Mouse (Mus musculus) forebrain, embryonic 15.5 days (tissue): ENCODE data around the gene Arhgap42. TPM values are rescaled to one million over a fixed set of nuclear protein-coding genes. Genes with fewer than 3 reads are reported as not detected.

ENCODE experiments used
- ATAC-seq: fragments of 200-750 bp; cut with Nextera tagmentation; replicated peaks from 2 replicates; pipeline ENCODE4 v1.8.0; 2017; ENCODE audit warnings: mild to moderate bottlenecking, moderate TSS enrichment, moderate library complexity
- H3K27ac ChIP-seq: fragments of 300-500 bp; sonication (generic); replicated peaks from 2 replicates; pipeline ENCODE4 v1.5.1; 2015; ENCODE audit warnings: mild to moderate bottlenecking, inconsistent platforms
- H3K27me3 ChIP-seq: fragments of 300-500 bp; sonication (generic); 2 replicates; pipeline ENCODE4 v1.6.1; 2015; ENCODE audit warnings: inconsistent platforms
- H3K36me3 ChIP-seq: fragments of 300-500 bp; sonication (generic); 2 replicates; pipeline ENCODE4 v1.6.1; 2015; ENCODE audit warnings: mild to moderate bottlenecking, inconsistent platforms
- H3K4me1 ChIP-seq: fragments of 300-500 bp; sonication (generic); 2 replicates; pipeline ENCODE4 v1.6.1; 2015; ENCODE audit warnings: inconsistent platforms
- H3K4me2 ChIP-seq: fragments of 300-500 bp; sonication (generic); replicated peaks from 2 replicates; pipeline ENCODE4 v1.6.1; 2015; ENCODE audit warnings: mild to moderate bottlenecking, inconsistent platforms
- H3K4me3 ChIP-seq: fragments of 300-500 bp; sonication (generic); 2 replicates; pipeline ENCODE4 v1.5.1; 2015; ENCODE audit warnings: mild to moderate bottlenecking, inconsistent platforms
- H3K9ac ChIP-seq: fragments of 300-500 bp; sonication (generic); replicated peaks from 2 replicates; pipeline ENCODE4 v1.6.1; 2015; ENCODE audit warnings: mild to moderate bottlenecking, inconsistent platforms
- H3K9me3 ChIP-seq: fragments of 300-500 bp; sonication (generic); 2 replicates; pipeline ENCODE4 v1.6.1; 2016; ENCODE audit warnings: inconsistent platforms
- WGBS: fragments of 180-500 bp; shearing (Covaris S2); methylation state at CpG from one replicate; pipeline ENCODE4 v1.1.7; 2015; ENCODE audit warnings: mixed read lengths; 5-methylcytosine and 5-hydroxymethylcytosine counted together
- polyA plus RNA-seq: library from polyadenylated mRNA; unstranded; fragments of >200 nt; fragmentation: Nextera tagmentation; extraction: Ambion mirVana; gene quantifications from 2 replicates; pipeline ENCODE4 v1.2.1, GENCODE M21; 2015

Arhgap42 gene
- 22.5 and 22.7 TPM in 2 replicates for polyA plus RNA-seq

DNA sequence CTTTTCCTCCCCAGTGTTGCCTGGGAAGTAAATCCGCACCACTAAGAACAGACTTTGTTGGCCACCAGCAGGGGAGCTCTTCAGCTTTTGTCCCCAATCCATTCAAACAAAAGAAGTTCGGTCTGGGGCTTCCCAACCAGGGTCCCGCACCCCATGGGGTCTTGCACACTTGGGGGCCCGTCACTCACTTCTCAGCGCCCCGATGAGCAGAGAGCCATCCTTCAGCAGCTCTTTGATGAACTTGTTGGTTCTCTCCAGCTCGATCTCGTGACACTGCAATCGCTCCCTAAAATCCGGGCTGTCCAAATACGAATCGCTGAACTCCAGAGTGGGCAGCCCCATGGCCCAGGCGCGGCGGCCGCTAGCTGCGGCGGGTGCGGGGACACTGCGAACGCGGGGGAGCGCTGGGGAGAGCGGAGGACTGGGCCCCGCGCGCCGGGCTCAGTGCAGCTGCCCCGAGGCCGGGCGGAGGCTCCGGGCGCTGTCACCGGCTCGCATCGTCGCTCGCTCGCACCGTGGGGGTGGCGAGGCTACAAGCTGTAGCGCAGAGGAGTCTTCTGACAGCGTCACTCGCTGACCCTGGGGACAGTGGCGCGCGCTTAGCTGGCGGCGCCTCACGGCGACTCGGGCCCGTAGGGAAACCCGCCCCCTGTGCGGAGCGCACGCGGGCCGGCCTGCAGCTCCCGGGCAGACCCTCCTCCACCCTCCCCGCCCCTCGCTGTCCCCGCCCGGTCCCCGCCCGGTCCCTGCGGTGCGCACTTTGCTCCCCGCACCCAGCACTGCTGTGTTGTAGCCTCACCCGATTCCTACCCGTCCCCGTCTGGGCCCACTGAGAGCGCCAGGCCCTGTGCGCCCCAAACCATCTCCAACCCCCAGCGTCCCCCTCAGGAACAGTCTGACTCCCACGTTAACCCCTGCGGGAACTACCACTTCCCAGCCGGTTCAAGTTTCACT lies at the start of gene Arhgap42:
Gene Arhgap42, minus strand, starts transcription at position 664 of the 954 bp plus-strand sequence.
- Histone ChIP-seq H3K4me1 (peaks cover 17% of the 10 kb centered on the region), H3K4me3 (peak within 1 kb of the TSS; percentile 58), H3K27me3 (no peaks in the 10 kb centered on the region), H3K9ac (peak within 1 kb of the TSS; percentile 82), H3K4me2 (peak within 1 kb of the TSS; percentile 56), H3K27ac (peak within 1 kb of the TSS; percentile 79), H3K9me3 (no peaks in the 10 kb centered on the region), H3K36me3 (no peaks in the 10 kb centered on the region)
- peak; percentile 94 for ATAC-seq
- WGBS: under 1% methylated on average over 78 of the region's 78 CpGs

- no peaks in the 10 kb centered on the region for H3K36me3 ChIP-seq
- H3K27me3 ChIP-seq: no peaks in the 10 kb centered on the region
- H3K4me3 ChIP-seq: no peak overlapping the region
- no peak for ATAC-seq
- no peaks in the 10 kb centered on the region for H3K4me1 ChIP-seq
- no peak overlapping the region for H3K27ac ChIP-seq
- no peaks in the 10 kb centered on the region for H3K9me3 ChIP-seq
- 87% methylated on average over 2 of the region's 2 CpGs for WGBS
- H3K9ac ChIP-seq: no peak overlapping the region
- no peak overlapping the region for H3K4me2 ChIP-seq
These were observed 49.2 kb upstream of the Arhgap42 start for GRCm38 (mm10) chr9:9288140-9288539.

DNA sequence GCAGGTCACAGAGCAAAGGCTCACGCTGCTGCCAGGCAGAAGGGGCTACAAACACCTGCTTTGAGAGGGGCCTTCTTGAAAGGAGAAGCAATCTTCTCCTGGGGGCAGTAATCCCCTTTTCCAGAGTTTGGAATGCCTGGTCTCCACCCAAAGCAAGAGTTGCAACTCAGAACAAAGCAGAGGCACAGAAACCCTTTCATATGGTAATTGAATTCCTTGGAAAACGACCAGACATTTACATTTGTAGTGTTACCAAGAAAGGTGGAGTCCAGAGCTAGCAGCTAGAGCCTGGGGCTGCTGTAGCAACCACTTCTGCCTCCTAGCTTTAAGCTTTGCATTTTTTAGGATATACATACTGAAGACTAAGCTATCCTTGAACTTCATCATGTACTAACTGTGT lies 30.4 kb upstream of the Arhgap42 start:
- no peak overlapping the region for H3K9ac ChIP-seq
- H3K27me3 ChIP-seq: no peaks in the 10 kb centered on the region
- H3K4me3 ChIP-seq: no peak overlapping the region
- H3K4me1 ChIP-seq: peaks cover 7% of the 10 kb centered on the region; the same call in 1 of the 2 replicates
- 2% methylated on average over 2 of the region's 2 CpGs for WGBS
- H3K27ac ChIP-seq: no peak overlapping the region
- H3K4me2 ChIP-seq: no peak overlapping the region
- H3K36me3 ChIP-seq: no peaks in the 10 kb centered on the region
- no peaks in the 10 kb centered on the region for H3K9me3 ChIP-seq
- ATAC-seq: peak; percentile 66; the same call in 1 of the 2 replicates

DNA sequence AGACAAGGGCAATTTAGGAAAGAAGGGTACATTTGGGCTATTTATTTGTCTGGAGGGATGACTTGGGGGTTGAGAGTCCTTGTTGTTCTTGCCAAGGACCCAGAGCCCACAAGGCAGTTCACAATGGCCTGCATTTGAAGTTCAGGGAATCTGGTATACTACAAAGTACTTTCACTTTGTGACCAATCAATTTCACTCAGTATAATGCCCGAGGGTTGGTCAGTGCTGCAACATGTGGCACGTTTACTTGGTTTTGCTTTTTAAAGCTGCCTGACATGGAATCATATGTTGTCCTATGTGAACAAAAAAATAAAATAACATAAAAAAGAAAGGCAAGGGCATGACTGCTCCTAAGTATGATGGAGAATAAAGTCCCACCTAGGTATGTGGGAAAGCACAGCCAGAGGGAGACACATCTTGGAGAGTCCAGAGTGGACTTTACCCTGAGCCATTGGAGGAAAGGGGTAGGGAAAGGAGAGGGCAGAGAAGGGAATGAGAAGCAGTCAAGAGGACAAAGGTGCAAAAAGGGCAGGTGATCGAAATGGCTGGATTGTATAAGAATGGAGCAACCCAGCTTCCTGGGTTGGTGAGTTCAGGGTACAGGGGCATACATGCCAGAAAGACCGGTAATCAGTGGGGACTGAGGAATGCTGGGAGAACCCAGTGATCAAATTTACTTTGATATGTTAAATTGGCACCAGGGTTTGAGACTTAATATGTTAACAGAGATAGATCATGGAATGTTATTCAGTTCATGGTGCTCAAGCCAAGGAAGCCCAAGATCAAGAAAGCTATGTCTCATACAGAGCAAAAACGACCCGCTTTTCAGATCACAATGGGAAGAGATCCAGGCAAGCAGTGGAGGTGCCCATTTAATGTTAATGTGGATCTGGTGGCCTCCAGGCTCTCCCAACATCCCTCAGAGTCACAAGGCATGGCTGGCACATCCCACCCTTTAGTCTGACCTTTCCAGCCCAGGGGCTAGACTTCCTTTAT lies 29.0 kb upstream of the Arhgap42 start:
- H3K4me2 ChIP-seq: no peak overlapping the region
- H3K4me3 ChIP-seq: no peak overlapping the region
- no peak overlapping the region for H3K9ac ChIP-seq
- WGBS: 73% methylated on average over 6 of the region's 6 CpGs
- H3K4me1 ChIP-seq: peaks cover 7% of the 10 kb centered on the region; the same call in 1 of the 2 replicates
- no peaks in the 10 kb centered on the region for H3K36me3 ChIP-seq
- H3K27ac ChIP-seq: no peak overlapping the region
- no peaks in the 10 kb centered on the region for H3K9me3 ChIP-seq
- H3K27me3 ChIP-seq: no peaks in the 10 kb centered on the region
- no peak for ATAC-seq

DNA sequence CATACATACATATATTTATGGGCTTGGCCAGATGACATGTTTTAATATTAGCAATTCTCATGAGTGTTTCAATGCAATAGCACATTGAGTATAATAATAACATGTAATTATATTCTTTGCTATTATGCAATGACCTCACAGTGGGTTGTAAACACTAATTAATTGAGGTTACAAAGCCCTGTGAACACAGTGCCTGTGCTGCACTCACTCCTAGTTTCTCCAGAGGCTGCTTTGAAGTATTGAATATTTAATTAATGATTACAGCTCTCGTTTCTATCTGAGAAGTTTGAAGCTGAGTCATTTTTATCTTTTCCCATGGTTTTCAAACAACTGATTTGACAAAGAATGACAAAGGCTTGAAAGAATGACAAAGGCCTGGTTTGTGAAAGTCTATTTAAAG lies 24.6 kb upstream of the Arhgap42 start:
- no peaks in the 10 kb centered on the region for H3K27me3 ChIP-seq
- no peak overlapping the region for H3K4me3 ChIP-seq
- ATAC-seq: peak; percentile 41; the same call in 1 of the 2 replicates

DNA sequence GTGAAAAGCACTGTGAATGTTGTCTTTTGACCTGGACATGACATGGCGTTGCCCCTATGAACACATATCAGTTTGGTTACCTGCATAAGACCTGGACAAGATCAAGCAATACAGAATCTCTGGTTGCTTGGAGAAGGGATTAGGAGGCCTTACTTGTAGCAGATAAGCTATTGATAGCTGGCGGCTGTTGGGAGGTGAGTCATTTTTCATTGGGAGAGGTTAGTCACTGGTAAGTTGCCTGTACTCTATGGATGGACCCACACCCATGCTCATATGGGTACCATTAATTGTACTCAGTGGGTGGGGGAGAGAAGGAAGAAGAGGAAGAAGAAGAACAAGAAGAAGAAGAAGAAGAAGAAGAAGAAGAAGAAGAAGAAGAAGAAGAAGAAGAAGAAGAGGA lies 23.6 kb upstream of the Arhgap42 start:
- no peak overlapping the region for H3K27ac ChIP-seq
- H3K4me3 ChIP-seq: no peak overlapping the region
- H3K36me3 ChIP-seq: no peaks in the 10 kb centered on the region
- H3K4me1 ChIP-seq: no peaks in the 10 kb centered on the region
- ATAC-seq: no peak
- H3K4me2 ChIP-seq: no peak overlapping the region
- H3K9me3 ChIP-seq: no peaks in the 10 kb centered on the region
- no peak overlapping the region for H3K9ac ChIP-seq
- H3K27me3 ChIP-seq: no peaks in the 10 kb centered on the region
- WGBS: 98% methylated on average over 2 of the region's 2 CpGs

More for the DNA sequence above, 24.6 kb upstream of the Arhgap42 start:
- H3K9me3 ChIP-seq: no peaks in the 10 kb centered on the region
- H3K36me3 ChIP-seq: no peaks in the 10 kb centered on the region
- no peak overlapping the region for H3K27ac ChIP-seq
- WGBS: 4% methylated on average over 1 of the region's 1 CpGs
- no peak overlapping the region for H3K4me2 ChIP-seq
- H3K4me1 ChIP-seq: no peaks in the 10 kb centered on the region
- no peak overlapping the region for H3K9ac ChIP-seq

- Histone ChIP-seq H3K9ac (no peak overlapping the region), H3K27ac (no peak overlapping the region), H3K4me1 (no peaks in the 10 kb centered on the region), H3K9me3 (no peaks in the 10 kb centered on the region), H3K4me2 (no peak overlapping the region), H3K4me3 (no peak overlapping the region), H3K27me3 (no peaks in the 10 kb centered on the region), H3K36me3 (no peaks in the 10 kb centered on the region)
- no peak for ATAC-seq
- 98% methylated on average over 1 of the region's 1 CpGs for WGBS
These were observed 15.9 kb upstream of the Arhgap42 start for GRCm38 (mm10) chr9:9254764-9255163.

DNA sequence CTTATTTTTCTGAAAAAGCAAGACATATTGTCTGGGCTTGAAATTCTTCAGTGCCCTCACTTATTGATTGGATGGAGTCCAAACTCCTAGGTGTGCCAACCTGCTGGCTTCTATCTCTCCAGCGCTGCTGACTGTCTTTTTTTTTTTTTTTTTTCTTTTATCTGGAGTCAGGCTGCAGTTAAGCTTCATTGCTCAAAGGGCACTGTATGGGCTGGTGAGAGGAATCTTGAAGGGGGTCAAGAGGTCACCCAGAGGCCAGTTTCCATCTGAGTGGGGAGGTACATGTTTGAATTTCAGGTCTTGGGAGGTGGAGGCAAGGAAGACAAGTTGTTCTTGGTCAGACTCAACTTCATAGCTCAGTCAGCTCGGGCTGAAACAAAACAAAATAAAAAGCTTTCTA lies 9.6 kb upstream of the Arhgap42 start:
- no peak overlapping the region for H3K27ac ChIP-seq
- H3K9ac ChIP-seq: no peak overlapping the region
- H3K4me1 ChIP-seq: no peaks in the 10 kb centered on the region; the same call in 1 of the 2 replicates
- no peak for ATAC-seq
- H3K4me2 ChIP-seq: no peak overlapping the region
- H3K36me3 ChIP-seq: no peaks in the 10 kb centered on the region
- no peak overlapping the region for H3K4me3 ChIP-seq
- H3K9me3 ChIP-seq: no peaks in the 10 kb centered on the region
- 43% methylated on average over 2 of the region's 2 CpGs for WGBS
- H3K27me3 ChIP-seq: no peaks in the 10 kb centered on the region

GRCm38 (mm10) chr9:9245994-9246393 lies 7.1 kb upstream of the Arhgap42 start:
- Histone ChIP-seq H3K4me3 (no peak overlapping the region), H3K4me2 (no peak overlapping the region), H3K27ac (no peak overlapping the region), H3K9me3 (no peaks in the 10 kb centered on the region), H3K36me3 (no peaks in the 10 kb centered on the region), H3K4me1 (no peaks in the 10 kb centered on the region; the same call in 1 of the 2 replicates), H3K27me3 (no peaks in the 10 kb centered on the region), H3K9ac (no peak overlapping the region)
- no peak for ATAC-seq

GRCm38 (mm10) chr9:9243834-9244233 lies 4.9 kb upstream of the Arhgap42 start:
- Histone ChIP-seq H3K4me1 (no peaks in the 10 kb centered on the region; the same call in 1 of the 2 replicates), H3K4me3 (no peak overlapping the region), H3K36me3 (no peaks in the 10 kb centered on the region), H3K9me3 (no peaks in the 10 kb centered on the region), H3K27me3 (no peaks in the 10 kb centered on the region), H3K27ac (no peak overlapping the region), H3K9ac (no peak overlapping the region), H3K4me2 (no peak overlapping the region)
- 60% methylated on average over 4 of the region's 4 CpGs for WGBS
- ATAC-seq: no peak

DNA sequence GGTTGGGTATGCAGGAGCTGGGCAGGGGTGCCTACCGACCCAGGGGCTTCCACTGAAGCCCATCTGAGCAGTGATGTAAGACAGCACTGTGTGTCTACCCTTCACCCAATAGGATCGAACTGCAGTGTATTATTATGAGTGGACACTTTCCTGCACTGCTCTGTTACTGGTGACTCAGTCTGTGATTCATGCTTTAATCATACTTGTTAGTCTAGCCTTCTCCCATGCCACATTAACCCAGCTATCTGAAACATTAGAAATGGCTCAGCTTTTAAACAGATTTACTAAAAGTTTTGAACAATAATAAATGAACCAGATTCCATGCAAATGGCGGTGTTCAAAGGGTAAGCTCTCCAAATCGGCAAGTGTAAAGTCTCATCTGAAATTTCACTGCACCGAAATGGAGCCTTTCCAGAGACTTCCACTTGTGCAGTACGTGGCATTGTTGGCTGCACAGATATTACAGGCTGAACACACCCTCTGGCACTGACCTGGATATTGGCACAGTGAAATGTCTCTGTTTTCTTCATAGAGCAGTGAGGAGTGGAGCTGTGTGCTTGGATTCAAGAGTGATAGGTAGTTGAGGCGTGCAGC lies 2.4 kb upstream of the Arhgap42 start:
- ATAC-seq: no peak
- peaks cover 15% of the 10 kb centered on the region for H3K4me1 ChIP-seq
- H3K4me2 ChIP-seq: no peak overlapping the region
- H3K27ac ChIP-seq: no peak overlapping the region
- no peak overlapping the region for H3K9ac ChIP-seq
- 85% methylated on average over 7 of the region's 7 CpGs for whole genome bisulfite sequencing
- H3K36me3 ChIP-seq: no peaks in the 10 kb centered on the region
- no peaks in the 10 kb centered on the region for H3K27me3 ChIP-seq
- no peak overlapping the region for H3K4me3 ChIP-seq
- no peaks in the 10 kb centered on the region for H3K9me3 ChIP-seq
